Mouse (Mus musculus): ENCODE data around the gene Rnase4. TPM values are rescaled to one million over a fixed set of nuclear protein-coding genes. Genes with fewer than 3 reads are reported as not detected.

Rnase4 gene
- 10 to 100 TPM; 11.7 to 15.5 TPM for polyA plus RNA-seq (2017; shearing (Covaris generic))

DNA sequence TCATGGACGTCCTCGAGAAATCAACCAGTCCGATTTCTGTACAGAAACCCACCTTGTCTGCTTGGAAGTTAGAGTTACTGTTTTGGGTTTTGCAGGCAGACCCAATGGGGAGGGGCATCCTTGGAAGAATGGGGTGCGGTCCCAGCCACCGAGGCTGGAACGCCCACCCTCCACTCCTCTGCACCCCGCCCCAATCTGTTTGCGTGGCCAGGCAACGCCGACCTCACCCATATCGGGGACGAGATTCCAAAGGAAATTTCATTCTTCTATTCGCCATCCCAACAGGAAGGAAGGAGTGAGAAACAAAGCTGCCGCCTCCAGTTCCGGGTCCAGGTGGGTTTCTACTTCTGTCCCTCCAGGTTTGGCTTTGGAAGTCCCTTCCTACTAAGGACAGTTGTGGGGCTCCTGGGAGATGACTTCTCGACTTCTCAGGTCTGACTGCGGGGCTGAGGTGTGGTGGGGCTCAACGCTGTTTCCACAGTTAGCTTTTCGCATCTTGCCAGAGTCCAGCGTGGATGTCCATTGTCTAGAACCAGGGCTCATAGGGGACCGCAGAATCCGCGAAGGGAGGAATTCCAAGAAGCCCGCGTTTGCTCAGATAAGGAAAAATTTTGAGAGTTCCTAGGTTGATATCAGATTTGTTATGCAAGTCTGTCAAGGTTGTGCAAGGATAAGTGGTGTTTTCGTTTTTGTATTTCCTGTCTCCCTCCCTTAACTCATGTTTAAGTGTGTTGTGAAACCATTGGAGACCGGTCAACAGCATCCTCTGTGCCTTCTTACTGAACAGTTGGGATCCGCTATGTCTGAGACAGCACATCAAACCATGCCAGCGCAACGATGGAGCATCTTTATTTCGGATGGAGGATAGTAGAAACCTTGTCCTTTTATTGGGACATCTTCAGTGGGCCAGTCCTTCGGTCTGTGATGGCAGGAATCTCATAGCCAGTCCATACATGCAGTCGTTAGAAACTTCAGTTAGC is at the start of gene Rnase4, which contains the start of gene Ang:
TSS of gene Rnase4 (plus strand) at position 157 of the 980 bp plus-strand sequence.
TSS of gene Ang (plus strand) at position 230 of the 980 bp plus-strand sequence.
- ATAC-seq = no peak

GRCm38 (mm10) chr14:51041769-51042168 is 49.1 kb upstream of the Rnase4 start, which contains the start of gene Rnase9:
Gene Rnase9 (minus strand): TSS chr14:51041869.
- ATAC-seq = no peak

- ATAC-seq = no peak
Measured at GRCm38 (mm10) chr14:51047846-51048245, 43.0 kb upstream of the Rnase4 start.

- no peak for ATAC-seq
Measured at GRCm38 (mm10) chr14:51050063-51050462, 40.8 kb upstream of the Rnase4 start, which contains the start of gene Rnase11. Gene Rnase11 (minus strand): TSS chr14:51050163.

DNA sequence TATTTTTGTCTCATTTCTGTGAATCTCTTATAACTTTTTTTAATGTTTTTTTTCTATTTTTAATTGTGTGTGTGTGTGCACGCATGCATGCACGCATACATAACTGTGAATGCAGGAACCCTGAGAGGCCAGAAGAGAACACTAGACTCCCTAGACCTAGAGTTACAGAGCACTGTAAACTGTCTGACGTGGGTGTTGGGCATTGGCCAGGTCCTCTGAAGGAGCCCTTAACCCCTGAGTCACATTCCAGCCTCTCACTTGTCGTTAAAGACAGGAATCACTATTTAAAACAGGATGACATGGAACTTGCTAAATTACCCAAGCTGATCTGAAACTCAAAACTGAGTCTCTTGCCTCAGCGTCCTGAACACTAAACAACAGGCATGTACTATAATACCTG is 38.9 kb upstream of the Rnase4 start:
- ATAC-seq = no peak

GRCm38 (mm10) chr14:51053176-51053575 is 37.7 kb upstream of the Rnase4 start:
- no peak for ATAC-seq

DNA sequence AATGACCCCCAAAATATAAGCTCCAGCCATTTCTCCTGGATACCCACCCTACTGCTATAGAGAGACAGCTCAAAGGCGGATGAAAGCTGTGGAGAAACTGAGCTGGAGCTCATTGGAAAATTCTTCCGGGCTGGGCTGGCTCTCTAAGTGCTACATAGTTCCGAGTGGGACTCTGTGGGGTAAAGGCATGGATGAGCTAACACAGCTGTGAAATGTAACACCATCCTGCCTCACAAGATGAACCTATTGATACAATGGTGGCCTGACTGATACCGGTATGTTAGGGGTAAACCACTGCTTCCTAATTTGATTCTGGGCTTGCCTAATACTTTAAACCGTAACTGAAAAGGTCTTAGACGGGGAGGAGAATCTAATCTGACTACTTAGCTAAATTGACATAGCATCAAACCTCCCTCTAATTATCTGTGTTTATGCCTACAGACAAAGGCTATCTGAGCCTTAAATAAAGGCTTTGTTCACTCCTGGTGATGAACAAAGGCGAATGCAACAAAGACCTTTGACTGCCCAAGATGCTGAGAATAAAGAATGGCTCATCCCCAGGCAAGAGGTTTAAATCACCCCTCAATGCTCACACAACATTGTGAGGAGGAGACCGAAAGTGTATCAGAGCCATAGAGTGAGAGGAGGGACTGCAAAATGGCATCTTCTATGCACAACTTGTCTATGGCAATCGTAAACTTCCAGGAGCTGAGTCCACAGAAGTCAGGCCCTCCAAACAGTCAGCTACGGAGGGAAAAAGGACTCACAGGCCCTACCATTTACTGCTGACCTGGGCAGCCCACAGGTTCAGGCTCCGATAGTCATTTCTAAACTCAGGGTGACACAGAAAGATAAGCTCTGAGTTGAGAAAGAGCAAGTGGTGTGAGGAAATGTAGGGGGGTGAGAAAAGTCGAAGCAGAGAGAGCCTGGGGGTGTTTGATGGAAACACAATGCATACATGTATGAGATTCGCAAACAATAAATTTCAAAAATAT is 36.3 kb upstream of the Rnase4 start:
- no peak for ATAC-seq

DNA sequence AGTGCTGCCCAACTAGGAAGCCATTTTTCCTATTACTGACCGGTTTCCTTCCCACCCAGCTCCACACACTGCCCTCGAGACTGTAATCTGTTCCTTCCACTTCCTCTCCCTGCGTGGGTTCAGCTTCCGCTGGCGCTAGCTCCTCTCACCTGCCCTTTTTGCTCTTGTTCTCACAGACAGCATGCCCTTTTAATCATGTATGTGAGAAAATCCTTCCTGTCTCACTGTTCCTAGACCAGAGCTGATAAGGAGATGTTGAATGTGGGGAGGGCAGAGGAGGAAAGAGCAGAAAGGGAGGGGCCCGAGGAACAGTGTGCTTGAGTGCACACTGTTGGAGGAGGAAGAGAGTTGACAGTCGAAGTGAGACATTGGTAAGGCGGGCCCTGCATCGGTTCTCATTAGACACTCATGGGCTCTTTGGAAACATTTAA is 33.5 kb upstream of the Rnase4 start, which contains the start of gene Rnase12:
TSS of gene Rnase12 (minus strand) at position 261 of the 431 bp plus-strand sequence.
- peak; percentile 44 for ATAC-seq

DNA sequence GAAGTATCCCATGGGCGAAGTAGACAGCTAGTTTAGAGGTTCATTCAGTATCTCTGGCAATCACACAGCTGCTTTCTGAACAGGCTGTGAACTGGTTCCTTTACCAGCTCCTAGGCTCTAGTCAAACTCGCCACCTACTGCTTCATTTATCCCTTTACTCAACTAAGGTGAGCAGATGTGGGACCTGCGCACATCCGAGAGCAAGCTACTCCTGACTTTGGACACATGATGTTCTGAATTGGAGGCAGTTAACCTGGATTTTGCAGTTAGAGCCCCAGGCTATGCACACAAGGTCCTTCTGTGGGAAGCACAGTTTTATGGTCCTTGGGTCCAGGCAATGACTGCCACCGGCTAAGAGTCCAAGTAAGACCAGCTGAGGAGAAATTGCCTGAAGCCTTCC is 30.1 kb upstream of the Rnase4 start:
- no peak for ATAC-seq

DNA sequence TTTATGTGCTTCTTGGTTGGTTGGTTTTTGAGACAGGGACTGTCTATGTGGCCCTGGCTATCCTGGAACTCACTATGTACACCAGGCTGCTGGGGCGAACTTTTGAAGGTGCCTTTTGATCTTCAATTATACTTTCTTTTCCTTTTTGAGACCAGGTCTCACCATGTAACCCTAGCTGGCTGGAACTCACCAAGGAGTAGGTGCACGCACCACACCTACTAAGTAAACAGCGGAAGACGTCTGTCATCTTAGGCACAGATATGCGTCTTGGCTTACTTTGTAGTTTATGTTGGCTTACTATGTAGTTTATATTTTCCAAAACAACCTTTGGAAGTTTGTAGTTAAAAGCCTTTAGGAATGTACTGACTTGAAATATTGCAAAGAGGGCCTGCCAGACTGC is 21.9 kb upstream of the Rnase4 start:
- ATAC-seq = no peak

DNA sequence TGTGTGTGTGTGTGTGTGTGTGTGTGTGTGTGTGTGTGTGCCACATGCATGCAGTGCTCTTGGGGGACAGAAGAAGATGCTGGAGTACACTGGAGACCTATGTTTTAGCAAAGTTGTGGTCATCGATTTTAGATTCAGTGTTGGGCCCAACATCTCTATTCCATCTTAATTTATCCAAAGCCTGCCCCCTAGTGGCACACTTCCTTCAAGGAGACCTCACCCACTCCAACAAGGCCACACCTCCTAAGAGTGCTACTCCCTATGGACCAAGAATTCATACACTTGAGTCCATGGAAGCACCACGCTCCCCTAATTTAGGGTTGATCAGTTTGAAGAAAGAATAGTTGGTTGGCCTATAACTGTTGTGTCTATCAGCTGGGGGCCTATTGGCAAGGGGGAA is 21.3 kb upstream of the Rnase4 start:
- no peak for ATAC-seq

DNA sequence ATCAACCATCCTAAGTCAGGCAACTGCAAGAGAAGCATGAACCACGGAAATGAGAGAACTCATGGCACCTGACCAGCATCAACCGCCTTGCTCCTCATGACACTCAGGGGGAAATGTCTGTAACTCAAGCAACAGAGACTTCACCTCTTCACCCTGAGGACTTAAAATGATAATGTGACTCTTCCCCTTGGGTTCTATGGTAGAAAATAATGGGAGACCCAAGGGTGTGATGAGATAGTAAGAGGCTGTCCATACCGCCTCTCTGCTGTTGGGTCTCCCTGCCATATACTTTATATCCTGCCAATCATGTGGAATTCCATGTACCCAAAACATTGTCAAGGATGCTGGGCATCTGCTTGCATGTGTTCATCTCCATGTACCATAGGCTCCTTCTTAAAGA is 16.5 kb upstream of the Rnase4 start, which contains the start of gene Olfr750:
TSS of gene Olfr750 (minus strand) at position 101 of the 400 bp plus-strand sequence.
- ATAC-seq = no peak

GRCm38 (mm10) chr14:51079180-51079579 is 11.7 kb upstream of the Rnase4 start:
- ATAC-seq = no peak

GRCm38 (mm10) chr14:51081035-51081434 is 9.8 kb upstream of the Rnase4 start:
- ATAC-seq = no peak

DNA sequence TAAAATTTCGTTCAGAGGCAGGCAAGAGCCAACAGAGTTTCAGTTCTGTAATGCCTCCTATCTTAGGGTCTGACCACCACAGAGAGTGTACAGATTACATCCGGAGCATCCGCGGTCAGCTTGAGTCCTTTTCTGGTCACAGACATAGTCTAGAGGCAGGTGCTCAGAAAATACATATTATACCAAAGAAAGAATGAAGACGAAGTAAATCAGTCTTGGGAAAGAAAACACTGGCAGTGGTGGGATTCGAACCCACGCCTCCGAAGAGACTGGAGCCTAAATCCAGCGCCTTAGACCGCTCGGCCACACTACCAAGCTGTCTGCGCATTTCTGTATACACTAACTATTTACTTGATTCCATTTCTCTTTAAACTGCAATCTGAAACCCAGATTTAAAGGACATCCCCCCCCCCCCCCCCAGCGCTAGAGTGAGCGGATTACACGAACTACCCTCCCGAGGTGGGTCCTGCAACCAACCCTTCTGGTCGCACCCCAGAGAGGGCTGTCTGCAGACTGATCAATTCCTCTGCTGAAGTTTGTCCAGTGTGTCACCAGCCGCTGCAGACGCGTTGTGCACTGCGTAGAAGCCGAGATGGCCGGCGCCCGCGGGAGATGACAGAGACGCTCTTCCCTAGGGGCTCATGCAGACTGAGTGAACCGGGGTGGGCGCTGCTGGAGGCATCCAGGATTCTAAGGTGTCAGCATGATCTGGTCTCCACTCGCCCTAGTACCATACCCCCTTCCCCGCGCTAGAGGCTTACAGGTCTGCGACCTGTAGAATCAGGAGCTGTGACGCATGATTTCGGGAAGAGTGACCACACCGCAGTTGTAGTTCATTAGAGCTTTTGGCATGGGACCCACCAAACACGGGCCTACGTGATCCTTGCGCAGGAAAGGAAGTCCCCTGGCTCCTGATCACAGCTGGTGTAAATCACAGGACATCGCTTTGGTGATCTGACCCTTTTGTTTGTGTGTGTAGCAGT is 8.0 kb upstream of the Rnase4 start:
- ATAC-seq = peak; percentile 48

- no peak for ATAC-seq
Measured at GRCm38 (mm10) chr14:51083805-51084204, 7.1 kb upstream of the Rnase4 start.

- ATAC-seq = no peak
Measured at GRCm38 (mm10) chr14:51085086-51085485, 5.8 kb upstream of the Rnase4 start.

- no peak for ATAC-seq
Measured at GRCm38 (mm10) chr14:51085911-51086310, 5.0 kb upstream of the Rnase4 start.

GRCm38 (mm10) chr14:51087762-51088161 is 3.1 kb upstream of the Rnase4 start:
- no peak for ATAC-seq

DNA sequence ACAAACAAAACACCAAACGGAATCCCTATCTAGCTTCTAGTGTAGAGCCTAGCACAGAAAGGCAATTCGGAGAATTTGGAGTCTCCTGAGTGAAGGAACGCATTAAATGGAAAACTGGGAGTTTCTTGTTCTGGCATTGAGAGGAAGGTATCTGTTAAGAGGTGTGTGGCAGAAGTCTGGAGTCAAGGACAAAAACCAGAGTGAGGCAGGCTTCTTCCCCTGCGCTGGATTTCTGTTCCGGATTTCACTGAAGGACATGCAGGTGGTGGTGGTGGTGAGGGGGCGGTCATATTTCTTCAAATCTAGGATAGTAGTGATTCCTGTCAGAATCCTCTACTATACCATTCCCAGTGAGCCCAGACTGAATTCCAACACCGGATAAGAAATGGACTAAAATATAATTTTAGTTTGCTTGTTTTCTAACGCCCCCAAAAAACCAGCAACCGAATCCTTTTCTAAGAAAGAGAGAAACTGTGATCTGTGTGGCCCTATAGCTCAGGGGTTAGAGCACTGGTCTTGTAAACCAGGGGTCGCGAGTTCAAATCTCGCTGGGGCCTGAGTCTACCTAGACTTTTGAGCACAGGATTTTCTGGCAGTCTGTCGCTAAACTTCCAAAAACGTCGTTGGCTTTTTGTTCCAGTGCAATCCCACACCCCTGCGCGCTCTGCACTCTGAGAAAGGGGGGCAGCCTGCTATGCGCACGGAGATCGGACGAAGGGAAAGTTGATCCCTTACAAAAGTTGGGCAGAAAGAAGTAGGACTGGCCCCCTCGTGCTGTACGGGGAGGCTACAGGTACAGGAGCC is 2.5 kb upstream of the Rnase4 start:
- peak; percentile 9 for ATAC-seq

Measured in activated CD4-positive, CD25-positive, alpha-beta regulatory T cell, adult 4 months (primary cell).